Comparison of ENCODE assay signal across 36 mouse cellular contexts in genomic region chr2:35377600-35377999, GRCm38 (mm10). TPM values are rescaled to one million over a fixed set of nuclear protein-coding genes. Genes with fewer than 3 reads are reported as not detected.
A peak's percentile ranks its signal among the peaks of the same experiment; 100 is the strongest.
DNase-seq lines count a peak whose midpoint lies in the region; ATAC-seq and TF ChIP-seq lines count a peak whose summit lies in the region.
"Had no signal": no experiment of that assay in that cellular context is flagged by ENCODE, and none has a peak within 500 bp of the region (broad histone marks: within the 10 kb centered on the region; RNA-seq: fewer than 3 reads in every experiment).

No protein-coding gene starts in this region.

- peak; percentile 42 for DNase-seq in kidney, postnatal 0 days (ENCODE audit: low spot score)
- no peak for DNase-seq in kidney, adult 9 months
- peak; percentile 75 for DNase-seq in 3T3-L1 (ENCODE audit: low read depth, low spot score)
- DNase-seq in MEL (ENCODE audit: low read depth, low spot score), result peak; percentile 17
- DNase-seq in right cerebral cortex, postnatal 14 days, result no peak
- DNase-seq in left cerebral cortex, postnatal 36 days (ENCODE audit: low spot score in 2 of 2), result no peak
- DNase-seq in heart, adult 9 months (ENCODE audit: low spot score in 2 of 2), result no peak
- DNase-seq: adrenal gland, adult 2 months; adrenal gland, postnatal 14 days; cerebellum, adult 11 months; cerebellum, adult 2 months; cerebellum, adult 9-11 months; cerebellum, postnatal 25 days; embryo, embryonic 11 days; gastrocnemius, postnatal 10 days; gastrocnemius, postnatal 36 days had no signal

- H3K27ac ChIP-seq in kidney, postnatal 0 days, result no peak overlapping the region
- H3K27ac ChIP-seq in MEL (ENCODE audit: control insufficient read depth, low read depth, low read length), result no peak overlapping the region
- H3K27ac ChIP-seq: forebrain, embryonic 10.5 days; forebrain, embryonic 13.5 days; hindbrain, embryonic 10.5 days; hindbrain, embryonic 13.5 days; intestine, embryonic 15.5 days had no signal

- TF ChIP-seq CTCF in kidney, postnatal 0 days (IDR thresholded peaks at IDR 0.05; ENCODE audit: low read depth), result no peak
- no peak for TF ChIP-seq CTCF in MEL (IDR thresholded peaks at IDR 0.05 in 2 of 3, conservative IDR thresholded peaks at IDR 0.05 in 1 of 3; ENCODE audit: control insufficient read depth in 1 of 3, insufficient read depth in 1 of 3, low read depth in 2 of 3, low read length in 3 of 3, poor library complexity in 1 of 3, severe bottlenecking in 1 of 3)

- no peak overlapping the region for H3K4me3 ChIP-seq in kidney, postnatal 0 days (replicated peaks; ENCODE audit: low read depth, low read length)
- H3K4me3 ChIP-seq in MEL (ENCODE audit: control insufficient read depth in 1 of 2, insufficient read depth in 1 of 2, low read depth in 2 of 2, low read length in 2 of 2), result no peak overlapping the region
- H3K4me3 ChIP-seq: forebrain, embryonic 10.5 days; forebrain, embryonic 13.5 days; hindbrain, embryonic 10.5 days; hindbrain, embryonic 13.5 days; intestine, embryonic 15.5 days had no signal

- no peak for TF ChIP-seq RAD21 in MEL (IDR thresholded peaks at IDR 0.05; ENCODE audit: low read depth, low read length)

- H3K9ac ChIP-seq in kidney, postnatal 0 days (ENCODE audit: low read depth, low read length), result no peak overlapping the region
- H3K9ac ChIP-seq in MEL (ENCODE audit: control insufficient read depth, low read depth, low read length, poor library complexity, severe bottlenecking), result no peak overlapping the region
- H3K9ac ChIP-seq: forebrain, embryonic 13.5 days; hindbrain, embryonic 13.5 days; intestine, embryonic 15.5 days had no signal

- H3K36me3 ChIP-seq in kidney, postnatal 0 days (ENCODE audit: insufficient read depth, low read length), result no peaks in the 10 kb centered on the region
- no peaks in the 10 kb centered on the region for H3K36me3 ChIP-seq in MEL (ENCODE audit: control insufficient read depth in 1 of 2, insufficient read depth in 2 of 2, low read length in 2 of 2)
- H3K36me3 ChIP-seq: forebrain, embryonic 10.5 days; hindbrain, embryonic 10.5 days; hindbrain, embryonic 13.5 days; intestine, embryonic 15.5 days had no signal

- no peak for ATAC-seq in kidney, postnatal 0 days (replicated peaks; ENCODE audit: low FRiP score, low read depth)
- ATAC-seq in hematopoietic stem cell, adult 5-6 weeks (replicated peaks in 1 of 2; ENCODE audit: insufficient read depth in 1 of 2, low FRiP score in 2 of 2, low TSS enrichment in 1 of 2, low read depth in 1 of 2, poor library complexity in 2 of 2, severe bottlenecking in 2 of 2), result peak; percentile 42 to 51
- ATAC-seq: forebrain, embryonic 13.5 days; forebrain, embryonic 16.5 days; hindbrain, embryonic 16.5 days; intestine, embryonic 15.5 days; Patski had no signal

- H3K4me1 ChIP-seq in kidney, postnatal 0 days (replicated peaks; ENCODE audit: insufficient read depth, low read length), result no peaks in the 10 kb centered on the region
- H3K4me1 ChIP-seq in MEL (ENCODE audit: control insufficient read depth in 1 of 2, insufficient read depth in 2 of 2, low read length in 2 of 2), result no peaks in the 10 kb centered on the region
- H3K4me1 ChIP-seq: forebrain, embryonic 10.5 days; forebrain, embryonic 13.5 days; hindbrain, embryonic 10.5 days; hindbrain, embryonic 13.5 days; intestine, embryonic 15.5 days had no signal

- TF ChIP-seq EP300 in MEL (IDR thresholded peaks at IDR 0.05; ENCODE audit: low read depth in 1 of 2, low read length in 2 of 2), result peak in 1 of 2 experiments; percentile 19; a peak in 1 of 4 replicates

- WGBS in kidney, postnatal 0 days, result 28% methylated on average over 6 of the region's 6 CpGs

- H3K9me3 ChIP-seq in kidney, postnatal 0 days (replicated peaks; ENCODE audit: low read length), result no peaks in the 10 kb centered on the region
- H3K9me3 ChIP-seq in MEL (replicated peaks; ENCODE audit: insufficient read depth, low read length), result no peaks in the 10 kb centered on the region
- H3K9me3 ChIP-seq: forebrain, embryonic 10.5 days; forebrain, embryonic 13.5 days; hindbrain, embryonic 10.5 days; hindbrain, embryonic 13.5 days; intestine, embryonic 15.5 days had no signal

- intact Hi-C loops in left cerebral cortex, postnatal 36 days (cut with DNase I), result no loop called here

- no peaks in the 10 kb centered on the region for H3K27me3 ChIP-seq in kidney, postnatal 0 days (ENCODE audit: insufficient read depth, low read length)
- H3K27me3 ChIP-seq in MEL (ENCODE audit: control insufficient read depth in 1 of 2, insufficient read depth in 2 of 2, low read length in 2 of 2), result peaks cover 2 to 9% of the 10 kb centered on the region in 2 experiments
- H3K27me3 ChIP-seq: forebrain, embryonic 13.5 days; hindbrain, embryonic 13.5 days; intestine, embryonic 15.5 days had no signal

- no peak overlapping the region for H3K4me2 ChIP-seq in kidney, postnatal 0 days (ENCODE audit: low read length)
- H3K4me2 ChIP-seq: forebrain, embryonic 13.5 days; heart, embryonic 11.5 days; hindbrain, embryonic 13.5 days; intestine, embryonic 15.5 days had no signal

- no peak for TF ChIP-seq POLR2A in MEL (IDR thresholded peaks at IDR 0.05; ENCODE audit: control insufficient read depth in 1 of 2, insufficient read depth in 1 of 2, low read depth in 1 of 2, low read length in 2 of 2, poor library complexity in 1 of 2)

- no peaks in the 10 kb centered on the region for H3K79me2 ChIP-seq in MEL (ENCODE audit: control insufficient read depth, insufficient read depth, low read length, poor library complexity)

TF ChIP-seq in MEL, 35 proteins besides CTCF, POLR2A, EP300 and RAD21:
- 0 out of 2 replicates have a peak, but pooled peaks have one; percentile 11 for TF ChIP-seq GATA1 (IDR thresholded peaks at IDR 0.05; ENCODE audit: low read depth, low read length)
- TF ChIP-seq ZNF384 (IDR thresholded peaks at IDR 0.05; ENCODE audit: low read depth, low read length), result peak; percentile 38; the same call in 1 of the 2 replicates
- no peak for TF ChIP-seq HCFC1 (IDR thresholded peaks at IDR 0.05; ENCODE audit: low read depth, low read length)
- 0 out of 2 replicates have a peak, but pooled peaks have one; percentile 23 for TF ChIP-seq ETS1 (IDR thresholded peaks at IDR 0.05; ENCODE audit: low read depth, low read length)
- TF ChIP-seq RCOR1 (IDR thresholded peaks at IDR 0.05; ENCODE audit: low read depth, low read length), result peak; percentile 44; the same call in 1 of the 2 replicates
- TF ChIP-seq TCF12 (IDR thresholded peaks at IDR 0.05; ENCODE audit: low read depth, low read length), result 0 out of 2 replicates have a peak, but pooled peaks have one; percentile 38

RNA-seq across cellular contexts. Expression of gene 4930568D16Rik, which starts 10.1 kb away (rescaled TPM):
- polyA plus RNA-seq in kidney, postnatal 0 days (2015; fragmentation: Nextera tagmentation; extraction: Ambion mirVana), result not detected in 2 replicates
- total RNA-seq in MEL (2012; rRNA removed), result not detected in 2 replicates
- not detected for polyA plus RNA-seq in MEL (2012; ENCODE audit: insufficient read depth in 1 of 2, insufficient read length in 2 of 2, low read depth in 1 of 2, low replicate concordance in 2 of 2, missing spikeins in 1 of 2)
- not detected in 2 replicates for total RNA-seq in hematopoietic stem cell, adult 5-6 weeks (2017)
- total RNA-seq in left cerebral cortex, postnatal 36 days (2021), result not detected
- total RNA-seq: adrenal gland, adult 2 months; adrenal gland, postnatal 14 days; adrenal gland, postnatal 4 days; ES-E14; gastrocnemius, adult 18-20 months; gastrocnemius, postnatal 10 days; gastrocnemius, postnatal 36 days; granulocyte monocyte progenitor cell, adult 5-6 weeks; heart, postnatal 25 days had no signal
- polyA plus RNA-seq: adrenal gland, adult 2 months; cerebellum, adult 2 months; cortical plate, adult 2 months; embryonic facial prominence, embryonic 11.5 days; embryonic facial prominence, embryonic 14.5 days; forebrain, embryonic 10.5 days; forebrain, embryonic 13.5 days; forebrain, embryonic 16.5 days; heart, embryonic 11.5 days; heart, embryonic 14.5 days; heart, postnatal 0 days; hindbrain, embryonic 10.5 days; hindbrain, embryonic 13.5 days; hindbrain, embryonic 16.5 days; intestine, embryonic 15.5 days; Patski had no signal

RNA-seq across cellular contexts. Expression of gene 4930402F06Rik, which starts 19.4 kb away (rescaled TPM):
- not detected in 2 replicates for polyA plus RNA-seq in kidney, postnatal 0 days (2015; fragmentation: Nextera tagmentation; extraction: Ambion mirVana)
- total RNA-seq in MEL (2012; rRNA removed), result not detected in 2 replicates
- not detected for polyA plus RNA-seq in MEL (2012; ENCODE audit: insufficient read depth in 1 of 2, insufficient read length in 2 of 2, low read depth in 1 of 2, low replicate concordance in 2 of 2, missing spikeins in 1 of 2)
- not detected in 2 replicates for total RNA-seq in hematopoietic stem cell, adult 5-6 weeks (2017)
- total RNA-seq in left cerebral cortex, postnatal 36 days (2021), result not detected
- total RNA-seq: adrenal gland, adult 2 months; adrenal gland, postnatal 14 days; adrenal gland, postnatal 4 days; ES-E14; gastrocnemius, adult 18-20 months; gastrocnemius, postnatal 10 days; gastrocnemius, postnatal 36 days; granulocyte monocyte progenitor cell, adult 5-6 weeks; heart, postnatal 25 days had no signal
- polyA plus RNA-seq: adrenal gland, adult 2 months; cerebellum, adult 2 months; cortical plate, adult 2 months; embryonic facial prominence, embryonic 11.5 days; embryonic facial prominence, embryonic 14.5 days; forebrain, embryonic 10.5 days; forebrain, embryonic 13.5 days; forebrain, embryonic 16.5 days; heart, embryonic 11.5 days; heart, embryonic 14.5 days; heart, postnatal 0 days; hindbrain, embryonic 10.5 days; hindbrain, embryonic 13.5 days; hindbrain, embryonic 16.5 days; intestine, embryonic 15.5 days; Patski had no signal

RNA-seq across cellular contexts. Expression of gene Stom, which starts 40.8 kb away (rescaled TPM):
- 29.7 and 31.4 TPM in 2 replicates for polyA plus RNA-seq in kidney, postnatal 0 days (2015; fragmentation: Nextera tagmentation; extraction: Ambion mirVana)
- total RNA-seq in MEL (2012; rRNA removed), result 27.2 and 49.4 TPM in 2 replicates
- polyA plus RNA-seq in MEL (2012; ENCODE audit: insufficient read depth in 1 of 2, insufficient read length in 2 of 2, low read depth in 1 of 2, low replicate concordance in 2 of 2, missing spikeins in 1 of 2), result 10 to 100 TPM in 1 of 2 experiments, not detected in 1; 28.0 TPM
- 34.7 and 40.0 TPM in 2 replicates for total RNA-seq in hematopoietic stem cell, adult 5-6 weeks (2017)
- total RNA-seq in left cerebral cortex, postnatal 36 days (2021), result 1 to 10 TPM; 5.7 to 6.0 TPM

Comparison
In these comparisons a context has a peak if more than half of its experiments do, and no peak if none do; other contexts are left out.
1. DNase-seq: peak in kidney, postnatal 0 days (single experiment), 3T3-L1 (single experiment) and MEL (single experiment); none in kidney, adult 9 months (single experiment), right cerebral cortex, postnatal 14 days (single experiment), left cerebral cortex, postnatal 36 days (0 of 2) and heart, adult 9 months (0 of 2).